Mouse (Mus musculus) stomach, postnatal 0 days (tissue): Measurements from ENCODE around the gene Prdm11.

Experiments
- CTCF ChIP-seq: IDR thresholded peaks from 2 replicates; pipeline ENCODE4 v1.5.1; 2016; ENCODE audit warnings: antibody characterized with exemption, low read depth, mild to moderate bottlenecking, moderate library complexity
- EP300 ChIP-seq: optimal IDR thresholded peaks from 2 replicates; pipeline ENCODE3; 2016; ENCODE audit warnings: antibody characterized with exemption

DNA sequence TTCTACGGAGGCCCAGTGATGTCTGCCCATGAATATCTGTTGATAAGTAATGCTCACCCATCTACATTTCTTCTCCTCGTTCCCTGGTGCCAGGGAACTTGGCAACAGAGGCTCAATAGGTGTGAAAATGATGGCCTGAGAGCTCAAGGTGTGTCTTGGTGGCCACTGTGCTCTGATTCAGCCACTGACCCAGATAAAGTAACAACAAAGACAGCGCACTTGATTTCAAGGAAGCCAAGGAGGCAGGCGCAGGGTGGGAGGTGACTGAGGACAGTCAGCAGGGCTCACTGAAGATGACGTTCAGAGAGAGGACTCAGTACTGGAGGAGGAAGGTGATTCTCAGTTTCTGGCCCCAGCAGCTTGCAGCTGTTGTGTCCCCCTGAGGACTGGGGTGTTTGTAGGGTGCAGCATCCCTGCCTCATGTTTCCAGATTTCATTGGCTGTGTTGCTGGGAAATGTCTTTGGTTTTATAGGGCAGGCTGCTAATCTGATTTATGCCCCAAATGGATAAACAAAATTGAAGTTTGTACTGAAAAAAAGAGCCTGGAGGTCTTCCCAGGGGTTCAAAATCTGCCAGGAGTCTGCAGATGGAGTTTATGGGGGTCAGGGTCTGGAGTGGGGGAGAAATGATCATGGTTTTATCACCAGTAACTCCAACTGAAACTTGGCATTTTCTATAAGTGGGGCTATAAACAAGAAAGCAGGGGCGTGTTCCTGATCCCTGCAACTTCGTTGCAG lies 128.4 kb downstream of the Prdm11 start:
- TF ChIP-seq CTCF (no peak), EP300 (no peak)
